In genomic region chr17:4216203-4216602, GRCm38 (mm10) we compare ENCODE assay signal across 10 mouse cellular contexts.
"Had no signal": no experiment of that assay in that cellular context is flagged by ENCODE, and none has a peak within 500 bp of the region (broad histone marks: within the 10 kb centered on the region; RNA-seq: fewer than 3 reads in every experiment).

No protein-coding gene starts in this region.

- H3K9ac ChIP-seq: limb, embryonic 13.5 days; liver, embryonic 14.5 days; midbrain, embryonic 13.5 days had no signal

- ATAC-seq: intestine, postnatal 0 days; midbrain, embryonic 13.5 days had no signal

- H3K36me3 ChIP-seq: limb, embryonic 13.5 days; midbrain, embryonic 13.5 days had no signal

- H3K27me3 ChIP-seq: limb, embryonic 13.5 days; midbrain, embryonic 13.5 days had no signal

- DNase-seq: kidney, postnatal 14 days; lung, adult 18-20 months; spleen, adult 18-20 months; thymus, adult 18-20 months; thymus, postnatal 14 days had no signal

- H3K4me3 ChIP-seq: left cerebral cortex, adult 2 months; limb, embryonic 13.5 days; midbrain, embryonic 13.5 days had no signal

- H3K4me2 ChIP-seq: limb, embryonic 13.5 days; midbrain, embryonic 13.5 days had no signal

- H3K27ac ChIP-seq: left cerebral cortex, adult 2 months; limb, embryonic 13.5 days; liver, embryonic 14.5 days; midbrain, embryonic 13.5 days had no signal

- H3K9me3 ChIP-seq: limb, embryonic 13.5 days; midbrain, embryonic 13.5 days had no signal
